Mouse (Mus musculus): ENCODE results near the gene Hnrnpab. TPM values are rescaled to one million over a fixed set of nuclear protein-coding genes. Genes with fewer than 3 reads are reported as not detected.
"Not testable (repeated sequence)": the region's sequence is repeated elsewhere in the genome, so short reads cannot be mapped to it uniquely, and the experiment has no call there.

The Hnrnpab gene
- polyA plus RNA-seq, 1 experiment from 2014 or later, result 520 TPM

DNA sequence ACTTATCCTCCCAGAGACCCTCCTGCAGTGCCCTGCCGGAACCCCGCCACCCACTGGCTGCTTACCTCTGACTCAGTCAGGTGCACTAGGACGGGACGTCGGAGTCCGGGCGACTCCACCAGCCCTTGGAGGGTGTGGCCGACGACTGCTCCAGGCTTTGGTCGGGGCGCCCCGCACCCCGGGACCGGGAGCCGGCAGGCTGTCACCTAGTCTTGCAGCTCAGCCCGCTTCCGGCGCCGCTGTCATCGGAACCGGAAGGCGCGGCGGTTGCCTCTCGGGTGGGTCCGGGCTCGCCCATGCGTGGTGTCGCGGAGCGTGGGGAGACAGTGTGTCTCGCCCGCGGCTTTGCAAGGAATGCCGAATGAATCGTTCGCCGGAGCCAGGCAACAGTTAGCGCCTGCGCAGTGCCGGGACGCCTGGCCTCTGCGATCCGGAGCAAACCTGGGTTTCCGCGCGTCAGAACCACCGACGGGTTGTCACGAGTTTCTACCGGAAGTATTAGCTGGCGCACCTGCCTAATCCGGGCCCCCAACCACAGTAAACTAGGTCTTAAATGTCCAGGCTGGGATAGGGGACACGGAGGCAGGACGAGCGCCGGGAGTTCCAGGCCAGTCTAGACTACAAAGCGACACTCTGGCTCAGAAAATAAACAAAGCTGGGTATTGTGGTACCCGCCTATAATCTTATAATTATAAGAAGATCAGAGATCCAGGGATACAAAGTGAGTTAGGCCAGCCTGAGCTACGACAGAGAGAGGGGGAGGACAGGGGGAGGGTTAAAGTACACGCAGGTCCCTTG is 29.1 kb upstream of the Hnrnpab start, which contains the start of gene Rmnd5b:
Gene Rmnd5b (minus strand): TSS at position 372 of the 798 bp plus-strand sequence.
- in situ Hi-C loops (cut with MboI; ENCODE audit: low pct_unique_long_range_greater_than_20kb), result no loop called here
- ChIA-PET CTCF (interaction anchor here (1.2 to 1.4 kb wide), 5 partner anchors 9 to 46 kb away, joined by 4 to 7 read pairs (median 4); no protein-coding TSS in a partner anchor), POLR2A (interaction anchor here (0.6 to 1.5 kb wide), 8 partner anchors 9 to 221 kb away, joined by 3 to 13 read pairs (median 4); partner anchors contain the start of genes D930048N14Rik and N4bp3)
- ATAC-seq (peak; percentile 7), DNase-seq (ENCODE audit: low read depth, low spot score) (no peak)
- no peaks in the 10 kb centered on the region for H3K27me3 ChIP-seq
- TF ChIP-seq CTCF (IDR thresholded peaks at IDR 0.05), result no peak

DNA sequence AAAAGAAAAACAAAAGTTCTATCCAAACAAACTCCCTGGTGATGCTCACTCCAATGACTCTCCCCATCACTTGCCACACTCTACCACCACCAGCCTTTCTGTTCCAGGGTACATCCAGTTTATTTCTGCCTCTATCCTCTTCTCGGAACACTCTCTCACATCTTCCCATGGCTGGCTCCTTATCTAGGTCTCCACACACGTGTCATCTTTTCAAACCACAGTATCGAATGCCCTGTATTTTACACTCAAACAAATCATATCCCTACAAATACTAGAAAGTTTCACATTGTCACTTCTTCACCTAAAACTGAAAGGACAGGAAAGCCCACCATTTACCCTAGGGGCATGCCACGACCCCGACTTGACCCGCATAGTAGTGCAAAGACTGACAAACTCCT is 28.5 kb upstream of the Hnrnpab start:
- POLR2A ChIA-PET, result interaction anchor here (0.9 to 1.5 kb wide), 3 partner anchors 12 to 29 kb away, joined by 3 to 13 read pairs (median 5); no protein-coding TSS in a partner anchor
- CTCF ChIA-PET, result no interaction called here
- DNase-seq (ENCODE audit: low read depth, low spot score), result no peak
- ATAC-seq, result no peak
- H3K27me3 ChIP-seq, result no peaks in the 10 kb centered on the region
- TF ChIP-seq CTCF (IDR thresholded peaks at IDR 0.05), result no peak
- in situ Hi-C loops (cut with MboI; ENCODE audit: low pct_unique_long_range_greater_than_20kb), result no loop called here

DNA sequence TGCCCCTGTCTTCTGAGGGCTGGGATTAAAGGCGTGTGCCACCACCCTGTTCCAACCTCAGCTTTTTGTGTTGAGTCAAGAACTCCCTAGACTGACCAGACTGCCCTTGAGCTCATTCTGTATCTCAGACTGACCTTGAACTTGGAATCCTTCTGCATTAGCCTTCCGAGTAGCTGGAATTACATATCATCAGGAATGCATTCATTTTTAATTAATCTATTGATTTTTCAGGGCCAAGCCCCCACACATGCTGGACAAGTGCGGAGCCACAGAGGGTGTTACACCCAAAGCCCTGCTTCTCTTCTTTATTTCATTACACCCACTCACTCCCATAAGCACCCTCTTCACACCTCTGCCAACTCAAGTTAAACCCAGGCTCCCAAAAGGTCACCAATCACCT is 27.1 kb upstream of the Hnrnpab start:
- in situ Hi-C loops (cut with MboI; ENCODE audit: low pct_unique_long_range_greater_than_20kb), result no loop called here
- ChIA-PET CTCF (interaction anchor here (1.0 kb wide), 1 partner anchor 48 kb away, joined by 3 read pairs; no protein-coding TSS in a partner anchor), POLR2A (interaction anchor here (0.7 kb wide), 1 partner anchor 17 kb away, joined by 3 read pairs; the partner anchor contains the start of genes D930048N14Rik and N4bp3)
- DNase-seq (ENCODE audit: low read depth, low spot score), result no peak
- H3K27me3 ChIP-seq, result no peaks in the 10 kb centered on the region
- TF ChIP-seq CTCF (IDR thresholded peaks at IDR 0.05), result no peak
- ATAC-seq, result no peak

DNA sequence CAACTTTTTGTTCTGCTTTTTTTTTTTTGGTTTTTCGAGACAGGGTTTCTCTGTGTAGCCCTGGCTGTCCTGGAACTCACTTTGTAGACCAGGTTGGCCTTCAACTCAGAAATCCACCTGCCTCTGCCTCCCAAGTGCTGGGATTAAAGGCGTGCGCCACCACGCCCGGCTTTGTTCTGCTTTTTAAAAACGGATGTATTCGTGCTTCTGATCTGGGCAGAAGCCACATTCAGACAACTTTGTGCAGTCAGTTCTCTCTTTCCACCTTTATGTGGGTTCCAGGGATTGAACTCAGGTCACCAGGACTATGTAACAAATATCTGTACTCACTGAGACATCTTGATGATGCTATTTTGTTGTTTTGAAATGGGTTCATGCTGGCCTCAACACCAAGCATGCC is 26.6 kb upstream of the Hnrnpab start:
- in situ Hi-C loops (cut with MboI; ENCODE audit: low pct_unique_long_range_greater_than_20kb); DNase-seq (ENCODE audit: low read depth, low spot score): not testable (repeated sequence)
- CTCF ChIA-PET, result interaction anchor here (1.0 to 1.7 kb wide), 2 partner anchors 16 to 49 kb away, joined by 3 to 5 read pairs; no protein-coding TSS in a partner anchor

DNA sequence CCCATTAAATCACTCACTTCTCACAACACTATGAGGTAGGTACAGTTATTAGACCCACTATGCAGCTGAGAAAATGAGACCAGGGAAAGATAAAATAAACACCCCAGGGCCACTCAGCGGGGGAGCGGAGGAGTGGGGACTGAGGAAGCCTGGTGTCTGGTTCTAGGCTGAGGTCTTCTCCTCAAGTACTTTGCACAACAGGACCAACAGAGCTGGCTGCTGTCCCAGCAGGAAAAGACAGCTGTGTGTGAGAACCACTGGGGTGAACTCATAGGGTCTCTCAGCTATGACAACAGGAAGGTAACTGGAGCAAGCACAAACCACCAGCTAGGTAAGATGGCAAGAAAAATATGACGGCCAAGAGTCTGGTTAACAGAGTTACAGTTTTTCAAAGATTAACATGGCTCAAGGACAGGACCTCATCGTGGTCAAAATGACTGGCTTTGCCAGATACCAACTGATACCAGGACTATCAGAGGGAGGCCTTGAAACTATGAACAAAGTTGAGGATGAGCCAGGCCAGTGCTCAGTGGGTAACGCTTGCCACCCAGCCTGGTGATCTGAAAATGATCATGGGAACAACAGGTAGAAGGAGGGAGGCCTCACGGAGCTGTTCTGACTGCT is 25.6 kb upstream of the Hnrnpab start:
- CTCF ChIA-PET, result interaction anchor here (0.9 to 1.7 kb wide), 6 partner anchors 14 to 54 kb away, joined by 3 to 5 read pairs (median 3); no protein-coding TSS in a partner anchor
- H3K27me3 ChIP-seq, result no peaks in the 10 kb centered on the region
- POLR2A ChIA-PET, result interaction anchor here (0.5 to 1.7 kb wide), 3 partner anchors 18 to 728 kb away, joined by 3 to 9 read pairs (median 4); partner anchors contain the start of genes D930048N14Rik and N4bp3
- peak; percentile 89 for DNase-seq (ENCODE audit: low read depth, low spot score)
- in situ Hi-C loops (cut with MboI; ENCODE audit: low pct_unique_long_range_greater_than_20kb), result no loop called here
- peak; percentile 36 for ATAC-seq
- no peak for TF ChIP-seq CTCF (IDR thresholded peaks at IDR 0.05)

More for the DNA sequence above, 26.6 kb upstream of the Hnrnpab start:
- POLR2A ChIA-PET, ATAC-seq, H3K27me3 ChIP-seq: not testable (repeated sequence)

DNA sequence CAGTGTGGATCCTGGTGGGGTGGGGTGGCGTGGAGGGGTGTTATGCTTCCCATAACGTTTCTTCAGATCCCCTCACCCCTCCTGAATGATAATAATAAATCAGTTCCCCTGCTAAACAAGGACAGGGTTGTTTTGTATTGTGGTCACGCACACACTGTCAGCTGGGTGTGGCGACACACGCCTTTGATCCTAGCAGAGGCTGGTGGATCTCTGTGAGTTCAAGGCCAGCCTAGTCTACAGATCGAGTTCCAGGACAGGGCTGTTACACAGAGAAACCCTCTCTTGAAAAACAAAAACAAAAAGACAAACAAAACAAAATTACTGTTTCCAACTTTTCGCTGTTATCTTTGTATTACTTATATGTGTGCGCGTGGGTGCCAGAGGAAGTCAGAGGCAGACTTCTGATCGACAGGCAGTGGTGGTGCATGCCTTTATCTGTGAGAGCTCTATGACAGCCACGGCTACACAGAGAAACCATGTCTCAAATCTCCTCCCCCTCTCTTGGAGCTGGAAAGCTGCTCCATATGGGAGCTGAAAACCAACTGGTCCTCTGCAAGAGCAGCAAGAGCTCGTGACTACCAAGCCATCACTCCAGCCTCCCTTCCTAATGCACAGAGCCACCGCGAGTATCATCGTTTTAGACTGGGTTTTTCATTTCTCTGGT is 23.1 kb upstream of the Hnrnpab start:
- CTCF ChIA-PET, result interaction anchor here (1.3 kb wide), 1 partner anchor 34 kb away, joined by 3 read pairs; no protein-coding TSS in a partner anchor
- POLR2A ChIA-PET, result interaction anchor here (0.6 to 1.3 kb wide), 2 partner anchors 23 to 585 kb away, joined by 3 read pairs; partner anchors contain the start of gene Hnrnpab
- no peak for DNase-seq (ENCODE audit: low read depth, low spot score)
- TF ChIP-seq CTCF (IDR thresholded peaks at IDR 0.05), result no peak
- in situ Hi-C loops (cut with MboI; ENCODE audit: low pct_unique_long_range_greater_than_20kb), result no loop called here
- H3K27me3 ChIP-seq, result no peaks in the 10 kb centered on the region
- no peak for ATAC-seq

DNA sequence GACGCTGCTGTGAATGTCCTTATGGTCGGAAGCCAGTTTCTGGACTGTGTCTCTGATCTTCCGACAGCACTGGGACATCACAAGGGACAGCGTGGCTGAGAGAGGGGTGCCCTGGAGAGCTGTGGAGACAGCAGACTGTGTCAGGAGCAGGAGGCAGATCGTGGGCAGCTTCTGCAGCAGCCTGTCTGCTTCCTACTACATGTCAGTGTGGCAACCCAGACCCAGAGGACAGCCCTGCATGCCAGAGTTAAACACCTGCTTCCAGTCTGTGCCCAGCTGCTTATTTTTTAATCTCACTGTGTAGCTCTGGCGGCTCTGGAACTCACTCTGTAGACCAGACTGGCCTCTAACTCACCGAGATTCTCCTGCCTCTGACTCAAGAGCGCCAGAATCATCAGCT is 21.3 kb upstream of the Hnrnpab start:
- POLR2A ChIA-PET, result no interaction called here

DNA sequence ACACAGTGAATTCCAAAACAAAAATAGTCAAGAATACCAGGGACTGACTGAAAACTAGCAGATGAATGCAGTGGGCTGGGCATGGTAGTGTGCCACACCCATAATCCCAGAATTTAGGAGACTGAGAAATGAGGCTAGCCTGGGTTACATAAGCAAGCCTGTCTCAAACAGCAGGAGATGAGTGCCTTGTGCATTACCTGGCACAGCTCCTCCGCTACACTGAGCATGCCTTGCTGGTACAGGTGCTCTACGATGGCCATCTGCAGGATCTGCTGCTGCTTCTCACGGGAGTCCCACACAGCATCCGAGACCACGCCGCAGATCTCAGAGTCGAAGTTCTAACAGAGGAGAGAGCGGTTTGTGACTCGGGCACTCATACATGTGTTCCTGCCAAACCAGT is 20.8 kb upstream of the Hnrnpab start:
- ATAC-seq (no peak), DNase-seq (ENCODE audit: low read depth, low spot score) (no peak)
- in situ Hi-C loops (cut with MboI; ENCODE audit: low pct_unique_long_range_greater_than_20kb), result no loop called here
- H3K27me3 ChIP-seq, result no peaks in the 10 kb centered on the region
- no peak for TF ChIP-seq CTCF (IDR thresholded peaks at IDR 0.05)
- POLR2A ChIA-PET, result no interaction called here
- CTCF ChIA-PET, result interaction anchor here (1.0 kb wide), 1 partner anchor 54 kb away, joined by 3 read pairs; no protein-coding TSS in a partner anchor

More for the DNA sequence above, 21.3 kb upstream of the Hnrnpab start:
- in situ Hi-C loops (cut with MboI; ENCODE audit: low pct_unique_long_range_greater_than_20kb), result no loop called here
- ATAC-seq (no peak), DNase-seq (ENCODE audit: low read depth, low spot score) (no peak)
- CTCF ChIA-PET, result interaction anchor here (1.0 kb wide), 1 partner anchor 53 kb away, joined by 3 read pairs; no protein-coding TSS in a partner anchor
- H3K27me3 ChIP-seq, result no peaks in the 10 kb centered on the region
- no peak for TF ChIP-seq CTCF (IDR thresholded peaks at IDR 0.05)

DNA sequence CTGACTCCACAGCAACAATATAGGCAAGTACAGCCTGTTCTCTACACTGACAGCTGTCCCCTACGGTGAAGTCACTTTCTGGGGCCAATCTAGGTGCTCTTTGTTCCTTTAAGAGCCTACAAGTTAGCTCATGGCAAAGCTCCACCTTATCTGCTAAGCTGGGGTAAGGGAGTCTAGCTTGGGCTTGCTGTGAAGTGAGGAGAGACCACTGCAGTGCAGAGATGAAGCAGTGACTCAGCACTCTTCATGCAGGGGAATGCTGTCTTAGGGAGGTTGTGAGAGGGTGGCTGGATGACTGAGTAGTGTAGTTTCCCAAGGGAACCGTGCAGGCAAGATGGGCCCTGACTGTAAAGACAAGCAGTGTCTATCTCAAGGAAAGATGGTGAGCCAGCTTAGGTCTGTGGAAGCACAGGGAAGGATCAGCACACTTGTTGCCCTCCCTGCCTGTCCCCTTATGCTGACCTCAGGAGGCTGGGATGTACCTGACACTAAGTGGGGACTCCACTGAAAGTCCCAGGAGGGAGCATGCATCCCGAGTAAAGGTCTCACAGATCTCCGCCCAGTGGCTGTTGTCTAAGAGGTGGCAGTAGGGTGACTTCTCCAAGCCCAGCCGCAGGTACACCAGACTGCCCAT is 18.7 kb upstream of the Hnrnpab start:
- H3K27me3 ChIP-seq, result no peaks in the 10 kb centered on the region
- TF ChIP-seq CTCF (IDR thresholded peaks at IDR 0.05), result no peak
- in situ Hi-C loops (cut with MboI; ENCODE audit: low pct_unique_long_range_greater_than_20kb), result no loop called here
- CTCF ChIA-PET, result interaction anchor here (1.5 kb wide), 1 partner anchor 11 kb away, joined by 4 read pairs; the partner anchor contains the start of gene Rmnd5b
- ATAC-seq, result no peak
- POLR2A ChIA-PET, result interaction anchor here (0.5 kb wide), 1 partner anchor 61 kb away, joined by 3 read pairs; no protein-coding TSS in a partner anchor
- DNase-seq (ENCODE audit: low read depth, low spot score), result no peak

All from Patski (cell line).